Mouse (Mus musculus) megakaryocyte, adult 5-6 weeks (primary cell): ENCODE data around the gene Irf3. TPM values are rescaled to one million over a fixed set of nuclear protein-coding genes. Genes with fewer than 3 reads are reported as not detected.

Experiments
- total RNA-seq, 2 experiments: library from RNA; stranded (forward) in 1 of 2; stranded (reverse) in 1 of 2; fragments of 153-499, 151-499 nt in 1 of 2; fragments of 221-1000, 200-1000 nt in 1 of 2; gene quantifications; 2 replicates each; pipeline versions ENCODE4 v1.2.3 to v1.2.4; 2015 to 2017

Irf3 gene
- total RNA-seq, 2 experiments from 2014 or later = 60.8 to 84.8 TPM

Other genes with a start within 250 kb of the Irf3 start
Only the 30 nearest of the 37 such genes appear.
- gene Nup62, start 181.6 kb upstream of the Irf3 start, total RNA-seq (2015) = 25.3 and 28.5 TPM in 2 replicates
- 55.7 and 65.8 TPM in 2 replicates for gene Nup62, start 181.6 kb upstream of the Irf3 start, total RNA-seq (2017)
- gene Il4i1, start 181.3 kb upstream of the Irf3 start, total RNA-seq (2015) = 0.38 and 1.9 TPM in 2 replicates
- gene Il4i1, start 181.3 kb upstream of the Irf3 start, total RNA-seq (2017) = 1.5 TPM in 1 of 2 replicates, not detected in the other
- gene Atf5, start 181.0 kb upstream of the Irf3 start, total RNA-seq (2015) = 2.1 and 2.6 TPM in 2 replicates
- 1.9 and 5.3 TPM in 2 replicates for gene Atf5, start 181.0 kb upstream of the Irf3 start, total RNA-seq (2017)
- gene Akt1s1, start 148.7 kb upstream of the Irf3 start, total RNA-seq (2015) = 4.7 and 6.5 TPM in 2 replicates
- gene Akt1s1, start 148.7 kb upstream of the Irf3 start, total RNA-seq (2017) = 8.0 and 9.6 TPM in 2 replicates
- 12.5 and 17.6 TPM in 2 replicates for gene Tbc1d17, start 148.6 kb upstream of the Irf3 start, total RNA-seq (2015)
- gene Tbc1d17, start 148.6 kb upstream of the Irf3 start, total RNA-seq (2017) = 13.0 and 14.8 TPM in 2 replicates
- gene Pnkp, start 140.5 kb upstream of the Irf3 start, total RNA-seq (2015) = 75.1 and 89.7 TPM in 2 replicates
- 109 and 129 TPM in 2 replicates for gene Pnkp, start 140.5 kb upstream of the Irf3 start, total RNA-seq (2017)
- 21.3 and 29.0 TPM in 2 replicates for gene Ptov1, start 127.9 kb upstream of the Irf3 start, total RNA-seq (2015)
- gene Ptov1, start 127.9 kb upstream of the Irf3 start, total RNA-seq (2017) = 5.9 and 8.7 TPM in 2 replicates
- 19.4 and 23.7 TPM in 2 replicates for gene Med25, start 104.9 kb upstream of the Irf3 start, total RNA-seq (2015)
- gene Med25, start 104.9 kb upstream of the Irf3 start, total RNA-seq (2017) = 8.6 and 9.0 TPM in 2 replicates
- 4.6 and 4.7 TPM in 2 replicates for gene Fuz, start 101.6 kb upstream of the Irf3 start, total RNA-seq (2015)
- 11.1 and 11.3 TPM in 2 replicates for gene Fuz, start 101.6 kb upstream of the Irf3 start, total RNA-seq (2017)
- 33.2 and 36.1 TPM in 2 replicates for gene Ap2a1, start 68.2 kb upstream of the Irf3 start, total RNA-seq (2015)
- 20.2 and 33.6 TPM in 2 replicates for gene Ap2a1, start 68.2 kb upstream of the Irf3 start, total RNA-seq (2017)
- gene Tsks, start 54.4 kb upstream of the Irf3 start, total RNA-seq (2015) = not detected in 2 replicates
- gene Tsks, start 54.4 kb upstream of the Irf3 start, total RNA-seq (2017) = not detected in 2 replicates
- not detected in 2 replicates for gene Cpt1c, start 22.8 kb upstream of the Irf3 start, total RNA-seq (2015)
- 0.12 TPM in 1 of 2 replicates, not detected in the other for gene Cpt1c, start 22.8 kb upstream of the Irf3 start, total RNA-seq (2017)
- gene Prmt1, start 11.1 kb upstream of the Irf3 start, total RNA-seq (2015) = 48.4 and 55.7 TPM in 2 replicates
- gene Prmt1, start 11.1 kb upstream of the Irf3 start, total RNA-seq (2017) = 40.0 and 42.9 TPM in 2 replicates
- gene Bcl2l12, start 1.1 kb downstream of the Irf3 start, total RNA-seq (2015) = 16.8 and 18.7 TPM in 2 replicates
- gene Bcl2l12, start 1.1 kb downstream of the Irf3 start, total RNA-seq (2017) = 14.1 and 17.7 TPM in 2 replicates
- gene Scaf1, start 18.7 kb downstream of the Irf3 start, total RNA-seq (2015) = 22.2 and 23.0 TPM in 2 replicates
- 9.6 and 12.2 TPM in 2 replicates for gene Scaf1, start 18.7 kb downstream of the Irf3 start, total RNA-seq (2017)
- 77.1 and 78.6 TPM in 2 replicates for gene Rras, start 20.3 kb downstream of the Irf3 start, total RNA-seq (2015)
- 12.7 and 14.1 TPM in 2 replicates for gene Rras, start 20.3 kb downstream of the Irf3 start, total RNA-seq (2017)
- 15.4 and 16.3 TPM in 2 replicates for gene Prr12, start 55.2 kb downstream of the Irf3 start, total RNA-seq (2015)
- gene Prr12, start 55.2 kb downstream of the Irf3 start, total RNA-seq (2017) = 1.9 and 3.0 TPM in 2 replicates
- gene Nosip, start 64.8 kb downstream of the Irf3 start, total RNA-seq (2015) = 41.4 and 46.3 TPM in 2 replicates
- 54.2 and 56.8 TPM in 2 replicates for gene Nosip, start 64.8 kb downstream of the Irf3 start, total RNA-seq (2017)
- gene Prrg2, start 65.0 kb downstream of the Irf3 start, total RNA-seq (2015) = 6.6 and 8.9 TPM in 2 replicates
- 5.4 TPM in 2 replicates for gene Prrg2, start 65.0 kb downstream of the Irf3 start, total RNA-seq (2017)
- gene Rcn3, start 94.6 kb downstream of the Irf3 start, total RNA-seq (2015) = 4.5 and 5.8 TPM in 2 replicates
- gene Rcn3, start 94.6 kb downstream of the Irf3 start, total RNA-seq (2017) = 7.8 and 18.1 TPM in 2 replicates
- gene Fcgrt, start 106.2 kb downstream of the Irf3 start, total RNA-seq (2015) = 22.0 and 22.5 TPM in 2 replicates
- 64.1 and 69.0 TPM in 2 replicates for gene Fcgrt, start 106.2 kb downstream of the Irf3 start, total RNA-seq (2017)
- 2,516 and 2,663 TPM in 2 replicates for gene Rps11, start 126.8 kb downstream of the Irf3 start, total RNA-seq (2015)
- 1,201 and 1,233 TPM in 2 replicates for gene Rps11, start 126.8 kb downstream of the Irf3 start, total RNA-seq (2017)
- gene Rpl13a, start 131.1 kb downstream of the Irf3 start, total RNA-seq (2015) = 1,652 and 1,953 TPM in 2 replicates
- gene Rpl13a, start 131.1 kb downstream of the Irf3 start, total RNA-seq (2017) = 2,014 and 2,240 TPM in 2 replicates
- not detected in 2 replicates for gene Gm45713, start 138.6 kb downstream of the Irf3 start, total RNA-seq (2015)
- gene Gm45713, start 138.6 kb downstream of the Irf3 start, total RNA-seq (2017) = not detected in 2 replicates
- 22.7 and 29.0 TPM in 2 replicates for gene Flt3l, start 138.8 kb downstream of the Irf3 start, total RNA-seq (2015)
- 17.4 and 17.6 TPM in 2 replicates for gene Flt3l, start 138.8 kb downstream of the Irf3 start, total RNA-seq (2017)
- 131 and 132 TPM in 2 replicates for gene Pih1d1, start 156.7 kb downstream of the Irf3 start, total RNA-seq (2015)
- gene Pih1d1, start 156.7 kb downstream of the Irf3 start, total RNA-seq (2017) = 43.9 and 51.4 TPM in 2 replicates
- gene Aldh16a1, start 156.9 kb downstream of the Irf3 start, total RNA-seq (2015) = 68.0 and 72.0 TPM in 2 replicates
- 26.9 and 33.7 TPM in 2 replicates for gene Aldh16a1, start 156.9 kb downstream of the Irf3 start, total RNA-seq (2017)
- gene Slc17a7, start 166.3 kb downstream of the Irf3 start, total RNA-seq (2015) = 0.18 TPM in 1 of 2 replicates, not detected in the other
- gene Slc17a7, start 166.3 kb downstream of the Irf3 start, total RNA-seq (2017) = not detected in 2 replicates
- not detected in 2 replicates for gene Gfy, start 181.9 kb downstream of the Irf3 start, total RNA-seq (2015)
- not detected in 2 replicates for gene Gfy, start 181.9 kb downstream of the Irf3 start, total RNA-seq (2017)
- not detected in 2 replicates for gene Pth2, start 183.3 kb downstream of the Irf3 start, total RNA-seq (2015)
- gene Pth2, start 183.3 kb downstream of the Irf3 start, total RNA-seq (2017) = not detected in 2 replicates